Mouse (Mus musculus): ENCODE data around the gene Eef1akmt2. TPM values are rescaled to one million over a fixed set of nuclear protein-coding genes. Genes with fewer than 3 reads are reported as not detected.

Gene Eef1akmt2
- polyA plus RNA-seq (2017; shearing (Covaris generic)): 59.7 TPM

GRCm38 (mm10) chr7:132852173-132852844 lies at the start of gene Eef1akmt2:
Gene Eef1akmt2 (minus strand): TSS chr7:132852673.

GRCm38 (mm10) chr7:132859042-132859958 lies 6.8 kb upstream of the Eef1akmt2 start, which contains the start of gene Abraxas2:
Gene Abraxas2 (plus strand): TSS chr7:132859225.

GRCm38 (mm10) chr7:132813416-132814088 lies 38.9 kb downstream of the Eef1akmt2 start, which contains the start of gene Fam53b:
Gene Fam53b (minus strand): TSS chr7:132813886.

Other genes with a start within 250 kb of the Eef1akmt2 start
- 4.4 TPM for gene Lhpp, start 242.0 kb downstream of the Eef1akmt2 start, polyA plus RNA-seq (2017; shearing (Covaris generic))
- gene Fam53b, start 38.8 kb downstream of the Eef1akmt2 start, polyA plus RNA-seq (2017; shearing (Covaris generic)): 146 TPM
- gene Abraxas2, start 6.6 kb upstream of the Eef1akmt2 start, polyA plus RNA-seq (2017; shearing (Covaris generic)): 42.6 TPM
- 5.1 TPM for gene Zranb1, start 78.5 kb upstream of the Eef1akmt2 start, polyA plus RNA-seq (2017; shearing (Covaris generic))